Mouse (Mus musculus) ES-E14 (cell line): ENCODE data around the gene Slc2a6. TPM values are rescaled to one million over a fixed set of nuclear protein-coding genes. Genes with fewer than 3 reads are reported as not detected.

ENCODE experiments used
- DNase-seq: peaks from one replicate; pipeline ENCODE4 v3.0.0-alpha.2; 2013; ENCODE audit warnings: low read depth, low spot score
- H3K27ac ChIP-seq: 2 replicates; pipeline ENCODE4 v1.5.1; 2012; ENCODE audit warnings: low read depth, mild to moderate bottlenecking, low read length, moderate library complexity, mixed read lengths; ENCODE audit not compliant: poor library complexity, insufficient read depth, severe bottlenecking
- H3K36me3 ChIP-seq: 2 replicates; pipeline ENCODE4 v1.6.1; 2012; ENCODE audit warnings: mild to moderate bottlenecking, low read length, moderate library complexity, mixed read lengths; ENCODE audit not compliant: control insufficient read depth, poor library complexity, insufficient read depth, severe bottlenecking
- H3K4me1 ChIP-seq, 2 experiments: fragments of 150-350 bp in 1 of 2; sonication (generic) in 1 of 2; 2 replicates each; pipeline ENCODE4 v1.6.1; 2012; ENCODE audit warnings: low read length in 2 of 2, mild to moderate bottlenecking in 1 of 2, mixed read lengths in 1 of 2; ENCODE audit not compliant: control insufficient read depth in 2 of 2, insufficient read depth in 2 of 2, poor library complexity in 1 of 2
- H3K4me3 ChIP-seq, 2 experiments: fragments of 150-350 bp in 1 of 2; sonication (generic) in 1 of 2; 2 replicates each; pipeline ENCODE4 v1.5.1; 2012; ENCODE audit warnings: low read length in 2 of 2, low read depth in 1 of 2, mild to moderate bottlenecking in 1 of 2, mixed read lengths in 1 of 2; ENCODE audit not compliant: insufficient read depth in 1 of 2, poor library complexity in 1 of 2, severe bottlenecking in 1 of 2
- H3K9ac ChIP-seq: 2 replicates; pipeline ENCODE4 v1.6.1; 2012; ENCODE audit warnings: low read depth, mild to moderate bottlenecking, low read length, mixed read lengths; ENCODE audit not compliant: poor library complexity, insufficient read depth, severe bottlenecking
- H3K9me3 ChIP-seq: fragments of 150-350 bp; sonication (generic); 2 replicates; pipeline ENCODE4 v1.6.1; 2012; ENCODE audit warnings: low read depth, mild to moderate bottlenecking, low read length; ENCODE audit not compliant: control insufficient read depth, insufficient read depth
- CHD2 ChIP-seq: IDR thresholded peaks from 2 replicates; pipeline ENCODE4 v1.6.1; 2014; ENCODE audit warnings: mild to moderate bottlenecking, low read depth, low read length, inconsistent platforms
- HCFC1 ChIP-seq: IDR thresholded peaks from 2 replicates; pipeline ENCODE4 v1.6.1; 2012; ENCODE audit warnings: low read length, inconsistent platforms, borderline replicate concordance; ENCODE audit not compliant: insufficient read depth
- MAFK ChIP-seq: IDR thresholded peaks from 2 replicates; pipeline ENCODE4 v1.6.1; 2014; ENCODE audit warnings: mild to moderate bottlenecking, low read depth, low read length, inconsistent platforms; ENCODE audit not compliant: insufficient read depth
- ZC3H11A ChIP-seq: IDR thresholded peaks from 2 replicates; pipeline ENCODE4 v1.6.1; 2012; ENCODE audit warnings: low read depth, mild to moderate bottlenecking, inconsistent platforms, low read length, borderline replicate concordance
- ZNF384 ChIP-seq: IDR thresholded peaks from 2 replicates; pipeline ENCODE4 v1.6.1; 2012; ENCODE audit warnings: low read depth, low read length, inconsistent platforms
- in situ Hi-C, 2 experiments: fragments of 600-800 bp; cut with MboI; formaldehyde crosslinking; loops; one replicate each; pipeline ENCODE4 v1.15.1; 2025; ENCODE audit warnings: low sequenced_read_pairs in 2 of 2, inconsistent platforms in 1 of 2; ENCODE audit not compliant: unreplicated experiment in 2 of 2
- total RNA-seq: library from RNA; depleted of rRNA; stranded (reverse); fragments of 300-350 nt; gene quantifications from 2 replicates; pipeline ENCODE4 v1.2.3, GENCODE M21; 2012; rRNA removed

Slc2a6 gene
- total RNA-seq, 1 experiment, result 1.2 TPM

DNA sequence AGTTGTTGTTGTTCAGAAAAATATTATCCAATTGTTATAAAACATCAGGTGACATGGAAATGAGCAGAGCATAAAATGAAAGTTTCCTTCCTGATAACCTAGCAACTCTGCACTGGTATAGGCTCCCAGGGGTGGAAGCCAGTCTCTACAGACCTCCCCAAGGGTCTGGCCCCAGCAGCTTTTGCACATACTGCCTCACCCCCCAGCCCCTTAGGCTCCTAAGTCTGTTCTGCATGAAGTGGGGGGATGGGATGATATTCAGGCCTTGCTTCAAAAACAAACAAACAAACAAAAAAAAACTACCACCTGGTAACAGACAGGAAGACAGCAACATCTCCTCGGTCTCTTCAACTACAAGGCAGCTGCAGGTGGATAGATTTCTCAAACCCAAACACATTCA is 47.4 kb downstream of the Slc2a6 start:
- Histone ChIP-seq H3K4me3 (no peak overlapping the region), H3K4me1 (peaks cover 0 to 5% of the 10 kb centered on the region in 2 experiments; a peak in 1 of 4 replicates), H3K9me3 (no peaks in the 10 kb centered on the region), H3K9ac (no peak overlapping the region), H3K27ac (no peak overlapping the region), H3K36me3 (no peaks in the 10 kb centered on the region)
- DNase-seq, result no peak
- TF ChIP-seq MAFK, result no peak
- in situ Hi-C loops, result no loop called here

DNA sequence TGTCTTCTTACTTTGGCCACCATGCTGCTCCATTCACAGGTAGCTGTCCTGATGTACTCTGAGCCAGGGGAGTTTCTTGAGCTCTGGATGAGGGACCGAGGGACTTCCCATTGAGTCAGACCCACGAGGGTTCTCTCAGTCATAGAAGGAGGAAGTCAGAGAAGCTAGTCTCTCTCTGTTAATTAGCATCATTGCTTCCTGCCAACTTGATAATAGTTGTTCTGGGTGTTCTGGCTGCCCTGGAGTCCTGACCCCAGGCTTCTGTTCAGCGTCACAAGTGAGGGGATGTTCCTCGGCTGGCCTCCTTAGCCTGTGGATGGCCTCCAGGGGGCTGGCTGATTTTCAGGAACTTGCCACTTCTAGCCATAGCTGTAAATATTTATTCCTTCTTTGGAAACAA is 53.8 kb downstream of the Slc2a6 start:
- no peak for DNase-seq
- TF ChIP-seq MAFK (no peak), CHD2 (no peak)

DNA sequence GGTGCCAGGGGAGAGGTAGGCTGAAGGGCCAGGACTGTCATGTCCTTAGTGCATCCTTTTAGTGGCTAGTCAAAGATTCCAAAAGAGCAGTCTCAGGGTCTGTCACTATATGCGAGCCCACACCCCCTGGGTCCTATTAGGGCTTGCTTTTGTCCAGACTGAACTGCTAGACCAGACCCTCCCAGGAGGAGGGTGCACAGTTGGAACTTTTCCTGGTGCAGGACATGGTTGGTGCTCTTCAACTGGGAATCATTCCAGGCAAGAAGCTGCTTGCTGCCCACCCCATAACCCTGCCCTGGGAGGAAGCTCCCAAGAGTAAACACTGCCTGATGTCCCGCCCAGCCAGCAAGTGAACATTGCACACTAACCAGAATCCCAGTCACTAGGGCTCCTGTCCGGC is 54.7 kb downstream of the Slc2a6 start, which contains the start of gene Adamts13:
TSS of gene Adamts13 (plus strand) at position 301 of the 400 bp plus-strand sequence.
- no peaks in the 10 kb centered on the region for H3K9me3 ChIP-seq
- TF ChIP-seq CHD2 (no peak), MAFK (no peak), ZC3H11A (no peak), HCFC1 (no peak), ZNF384 (no peak)
- no peaks in the 10 kb centered on the region for H3K36me3 ChIP-seq
- H3K4me1 ChIP-seq, result no peaks in the 10 kb centered on the region
- H3K9ac ChIP-seq, result no peak within 1 kb of the TSS
- no peak for DNase-seq
- H3K4me3 ChIP-seq, result no peak within 1 kb of the TSS
- no peak within 1 kb of the TSS for H3K27ac ChIP-seq
- in situ Hi-C loops, result no loop called here

More for the DNA sequence above, 53.8 kb downstream of the Slc2a6 start:
- Histone ChIP-seq H3K9me3 (no peaks in the 10 kb centered on the region), H3K36me3 (no peaks in the 10 kb centered on the region), H3K4me1 (no peaks in the 10 kb centered on the region), H3K4me3 (no peak overlapping the region), H3K27ac (no peak overlapping the region), H3K9ac (no peak overlapping the region)
- in situ Hi-C loops, result no loop called here

Other genes starting within 250 kb of the Slc2a6 start
- gene Abo, start 163.0 kb downstream of the Slc2a6 start, total RNA-seq, result 1.8 and 2.1 TPM in 2 replicates
- gene Surf6, start 125.1 kb downstream of the Slc2a6 start, total RNA-seq, result 42.4 and 44.9 TPM in 2 replicates
- 31.5 and 38.8 TPM in 2 replicates for gene Med22, start 117.3 kb downstream of the Slc2a6 start, total RNA-seq
- gene Rpl7a, start 117.2 kb downstream of the Slc2a6 start, total RNA-seq, result 2,695 and 3,070 TPM in 2 replicates
- gene Surf2, start 111.6 kb downstream of the Slc2a6 start, total RNA-seq, result 32.3 and 35.8 TPM in 2 replicates
- gene Surf1, start 111.5 kb downstream of the Slc2a6 start, total RNA-seq, result 50.7 and 53.3 TPM in 2 replicates
- gene Surf4, start 94.1 kb downstream of the Slc2a6 start, total RNA-seq, result 234 and 285 TPM in 2 replicates
- not detected in 2 replicates for gene Stkld1, start 94.0 kb downstream of the Slc2a6 start, total RNA-seq
- gene Rexo4, start 63.6 kb downstream of the Slc2a6 start, total RNA-seq, result 56.7 and 57.6 TPM in 2 replicates
- 0.05 TPM in 1 of 2 replicates, not detected in the other for gene Adamts13, start 54.6 kb downstream of the Slc2a6 start, total RNA-seq
- gene Cacfd1, start 18.1 kb downstream of the Slc2a6 start, total RNA-seq, result 9.2 and 11.6 TPM in 2 replicates
- gene Mymk, start 44.2 kb upstream of the Slc2a6 start, total RNA-seq, result not detected in 2 replicates
- 0.36 TPM in 1 of 2 replicates, not detected in the other for gene Adamtsl2, start 51.4 kb upstream of the Slc2a6 start, total RNA-seq
- gene Fam163b, start 114.5 kb upstream of the Slc2a6 start, total RNA-seq, result 0.42 TPM in 1 of 2 replicates, not detected in the other
- not detected in 2 replicates for gene Dbh, start 137.2 kb upstream of the Slc2a6 start, total RNA-seq
- 0.69 and 0.89 TPM in 2 replicates for gene Sardh, start 220.3 kb upstream of the Slc2a6 start, total RNA-seq